17 mouse cellular contexts compared by ENCODE assay signal in the genomic region with DNA sequence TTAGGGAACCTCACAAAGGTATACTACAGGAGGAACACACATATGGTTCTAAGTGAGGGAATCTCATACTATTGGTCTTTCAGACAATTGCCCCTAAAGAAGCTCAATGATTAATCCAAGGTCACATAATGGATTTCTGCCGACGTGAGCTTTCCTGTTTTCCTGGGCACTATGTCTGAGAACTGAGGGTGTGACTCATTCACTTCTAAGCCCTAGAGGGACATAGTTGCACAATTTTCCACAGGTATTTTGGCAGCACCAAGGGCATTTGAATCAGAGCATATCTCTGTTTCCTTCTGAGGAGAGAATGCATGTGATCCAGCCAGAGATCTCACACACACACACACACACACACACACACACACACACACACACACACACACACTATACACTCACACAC.
DNase-seq lines count a peak whose midpoint lies in the region; ATAC-seq and TF ChIP-seq lines count a peak whose summit lies in the region.
"Had no signal": no experiment of that assay in that cellular context is flagged by ENCODE, and none has a peak within 500 bp of the region (broad histone marks: within the 10 kb centered on the region; RNA-seq: fewer than 3 reads in every experiment).

No protein-coding gene starts in this region.

- H3K4me1 ChIP-seq in embryonic facial prominence, embryonic 12.5 days, result 0 out of 2 replicates have a peak, but pooled peaks cover 6% of the 10 kb centered on the region
- H3K4me1 ChIP-seq in embryonic facial prominence, embryonic 10.5 days, result peaks cover 16% of the 10 kb centered on the region
- 0 out of 2 replicates have a peak, but pooled peaks cover 2% of the 10 kb centered on the region for H3K4me1 ChIP-seq in liver, postnatal 0 days (ENCODE audit: insufficient read depth)
- no peaks in the 10 kb centered on the region for H3K4me1 ChIP-seq in liver, embryonic 11.5 days (replicated peaks; ENCODE audit: control insufficient read depth, insufficient read depth, low read length)
- peaks cover 8% of the 10 kb centered on the region; the same call in 1 of the 2 replicates for H3K4me1 ChIP-seq in lung, adult 2 months (ENCODE audit: control insufficient read depth, insufficient read depth, low read length)
- H3K4me1 ChIP-seq: forebrain, embryonic 15.5 days; heart, embryonic 15.5 days; hindbrain, embryonic 10.5 days; liver, embryonic 12.5 days; neural tube, embryonic 12.5 days had no signal

- no peak overlapping the region for H3K4me2 ChIP-seq in embryonic facial prominence, embryonic 12.5 days (replicated peaks)
- no peak overlapping the region for H3K4me2 ChIP-seq in liver, postnatal 0 days (ENCODE audit: low read depth, low read length)
- H3K4me2 ChIP-seq in liver, embryonic 11.5 days, result no peak overlapping the region
- H3K4me2 ChIP-seq in myocyte (ENCODE audit: low read depth), result peak overlapping the region; percentile 39
- H3K4me2 ChIP-seq: forebrain, embryonic 15.5 days; heart, embryonic 15.5 days; liver, embryonic 12.5 days; neural tube, embryonic 12.5 days had no signal

- whole genome bisulfite sequencing in embryonic facial prominence, embryonic 12.5 days, result 62% methylated on average over 2 of the region's 2 CpGs
- 68% methylated on average over 2 of the region's 2 CpGs for WGBS in embryonic facial prominence, embryonic 10.5 days
- WGBS in liver, postnatal 0 days (ENCODE audit: insufficient replicate concordance), result 33% methylated on average over 2 of the region's 2 CpGs
- 72% methylated on average over 2 of the region's 2 CpGs for WGBS in liver, embryonic 11.5 days
- WGBS in lung, adult 2 months, result 25% methylated on average over 2 of the region's 2 CpGs

- no peak for TF ChIP-seq POLR2A in lung, adult 2 months (IDR thresholded peaks at IDR 0.05; ENCODE audit: borderline replicate concordance, extremely low read depth, low read depth, low read length)
- no peak for TF ChIP-seq POLR2A in myocyte (IDR thresholded peaks at IDR 0.05; ENCODE audit: insufficient read length, low read depth)

- H3K9me3 ChIP-seq in embryonic facial prominence, embryonic 12.5 days, result no peaks in the 10 kb centered on the region
- no peaks in the 10 kb centered on the region for H3K9me3 ChIP-seq in embryonic facial prominence, embryonic 10.5 days
- no peaks in the 10 kb centered on the region for H3K9me3 ChIP-seq in liver, postnatal 0 days (ENCODE audit: low read length)
- no peaks in the 10 kb centered on the region for H3K9me3 ChIP-seq in liver, embryonic 11.5 days (ENCODE audit: control insufficient read depth, low read length)
- H3K9me3 ChIP-seq: forebrain, embryonic 15.5 days; heart, embryonic 15.5 days; hindbrain, embryonic 10.5 days; liver, embryonic 12.5 days; neural tube, embryonic 12.5 days had no signal

- 0 out of 2 replicates have a peak, but pooled peaks have one; percentile 24 for TF ChIP-seq EP300 in liver, postnatal 0 days (IDR thresholded peaks at IDR 0.05; ENCODE audit: low read depth)

- H3K27ac ChIP-seq in embryonic facial prominence, embryonic 12.5 days, result peak overlapping the region; percentile 46; the same call in 1 of the 2 replicates
- H3K27ac ChIP-seq in embryonic facial prominence, embryonic 10.5 days (replicated peaks), result no peak overlapping the region
- no peak overlapping the region for H3K27ac ChIP-seq in liver, postnatal 0 days (ENCODE audit: low read depth)
- H3K27ac ChIP-seq in liver, embryonic 11.5 days (ENCODE audit: low read depth, low read length), result no peak overlapping the region
- H3K27ac ChIP-seq: forebrain, embryonic 15.5 days; heart, embryonic 15.5 days; hindbrain, embryonic 10.5 days; liver, embryonic 12.5 days; neural tube, embryonic 12.5 days had no signal

- H3K36me3 ChIP-seq in embryonic facial prominence, embryonic 12.5 days, result no peaks in the 10 kb centered on the region
- H3K36me3 ChIP-seq in embryonic facial prominence, embryonic 10.5 days (replicated peaks), result no peaks in the 10 kb centered on the region
- no peaks in the 10 kb centered on the region for H3K36me3 ChIP-seq in liver, postnatal 0 days (replicated peaks; ENCODE audit: insufficient read depth, low read length)
- no peaks in the 10 kb centered on the region for H3K36me3 ChIP-seq in liver, embryonic 11.5 days (ENCODE audit: control insufficient read depth, insufficient read depth, low read length)
- no peaks in the 10 kb centered on the region for H3K36me3 ChIP-seq in myocyte (ENCODE audit: control insufficient read depth, insufficient read depth)
- H3K36me3 ChIP-seq: forebrain, embryonic 15.5 days; G1E; heart, embryonic 15.5 days; hindbrain, embryonic 10.5 days; liver, embryonic 12.5 days; neural tube, embryonic 12.5 days had no signal

- H3ac ChIP-seq in myocyte (ENCODE audit: control insufficient read depth, insufficient read length), result no peak overlapping the region

- no peak overlapping the region for H3K4me3 ChIP-seq in embryonic facial prominence, embryonic 12.5 days
- H3K4me3 ChIP-seq in embryonic facial prominence, embryonic 10.5 days, result no peak overlapping the region
- no peak overlapping the region for H3K4me3 ChIP-seq in liver, postnatal 0 days (ENCODE audit: low read depth, low read length)
- no peak overlapping the region for H3K4me3 ChIP-seq in liver, embryonic 11.5 days (ENCODE audit: low read depth, low read length)
- H3K4me3 ChIP-seq in lung, adult 2 months (replicated peaks; ENCODE audit: extremely low read depth, low read depth, low read length), result no peak overlapping the region
- no peak overlapping the region for H3K4me3 ChIP-seq in myocyte
- H3K4me3 ChIP-seq: forebrain, embryonic 15.5 days; heart, embryonic 15.5 days; hindbrain, embryonic 10.5 days; liver, embryonic 12.5 days; megakaryocyte, embryonic 14.5 days; neural tube, embryonic 12.5 days had no signal

- H3K9ac ChIP-seq in embryonic facial prominence, embryonic 12.5 days, result no peak overlapping the region
- H3K9ac ChIP-seq in liver, postnatal 0 days (replicated peaks), result no peak overlapping the region
- no peak overlapping the region for H3K9ac ChIP-seq in liver, embryonic 11.5 days (ENCODE audit: low read depth, low read length)
- H3K9ac ChIP-seq: forebrain, embryonic 15.5 days; heart, embryonic 15.5 days; liver, embryonic 12.5 days; neural tube, embryonic 12.5 days had no signal

- no peaks in the 10 kb centered on the region for H3K27me3 ChIP-seq in embryonic facial prominence, embryonic 12.5 days
- H3K27me3 ChIP-seq in embryonic facial prominence, embryonic 10.5 days (replicated peaks; ENCODE audit: low read depth, poor library complexity, severe bottlenecking), result no peaks in the 10 kb centered on the region
- no peaks in the 10 kb centered on the region for H3K27me3 ChIP-seq in liver, postnatal 0 days (ENCODE audit: insufficient read depth, low read length)
- H3K27me3 ChIP-seq in liver, embryonic 11.5 days (replicated peaks; ENCODE audit: control insufficient read depth, insufficient read depth, low read length), result no peaks in the 10 kb centered on the region
- no peaks in the 10 kb centered on the region for H3K27me3 ChIP-seq in myocyte (ENCODE audit: control insufficient read depth, insufficient read depth, insufficient read length)
- H3K27me3 ChIP-seq: forebrain, embryonic 15.5 days; heart, embryonic 15.5 days; liver, embryonic 12.5 days; megakaryocyte, embryonic 14.5 days; neural tube, embryonic 12.5 days had no signal

- ATAC-seq in embryonic facial prominence, embryonic 12.5 days (ENCODE audit: insufficient number of reproducible peaks, insufficient read depth, low FRiP score, low TSS enrichment), result no peak
- peak; percentile 45; the same call in 1 of the 2 replicates for ATAC-seq in liver, postnatal 0 days
- ATAC-seq in liver, embryonic 11.5 days (replicated peaks; ENCODE audit: low FRiP score), result no peak
- ATAC-seq: forebrain, embryonic 15.5 days; inflammation-experienced regulatory T-cells, adult 6 months; liver, embryonic 12.5 days had no signal

- no peak for DNase-seq in embryonic facial prominence, embryonic 10.5 days (ENCODE audit: low spot score)
- no peak for DNase-seq in liver, postnatal 0 days
- DNase-seq in liver, embryonic 11.5 days (ENCODE audit: low spot score), result no peak
- peak; percentile 31 for DNase-seq in lung, adult 2 months
- no peak for DNase-seq in layer of hippocampus, adult 18-20 months (ENCODE audit: low spot score in 2 of 2)
- no peak for DNase-seq in ovary, postnatal 36 days (ENCODE audit: low spot score)
- DNase-seq: cerebellum, adult 11-12 months had no signal

- no peak for TF ChIP-seq CTCF in liver, postnatal 0 days (IDR thresholded peaks at IDR 0.05; ENCODE audit: low read depth)
- no peak for TF ChIP-seq CTCF in lung, adult 2 months (IDR thresholded peaks at IDR 0.05; ENCODE audit: insufficient read depth, low read length)

- H3K79me2 ChIP-seq in myocyte (ENCODE audit: control insufficient read depth, insufficient read depth), result no peaks in the 10 kb centered on the region

TF ChIP-seq in myocyte, 11 proteins besides CTCF, POLR2A, EP300 and RAD21:
- TF ChIP-seq SRF (IDR thresholded peaks at IDR 0.05; ENCODE audit: control insufficient read depth, insufficient read length, low read depth) (no peak), REST (IDR thresholded peaks at IDR 0.05; ENCODE audit: insufficient read depth, insufficient read length) (no peak), CEBPB (IDR thresholded peaks at IDR 0.05; ENCODE audit: insufficient read depth, poor library complexity, severe bottlenecking) (peak; percentile 99), MAX (IDR thresholded peaks at IDR 0.05; ENCODE audit: low read depth) (no peak), MYOG (IDR thresholded peaks at IDR 0.05; ENCODE audit: control insufficient read depth in 1 of 3, insufficient read depth in 1 of 3, insufficient read length in 2 of 3, low read depth in 2 of 3) (no peak), POLR2AphosphoS2 (IDR thresholded peaks at IDR 0.05; ENCODE audit: insufficient read length, low read depth) (no peak)
